Mouse (Mus musculus) heart, postnatal 0 days (tissue): Measurements from ENCODE around the gene Rbx1.

Experiments
- CTCF ChIP-seq: IDR thresholded peaks from 2 replicates; pipeline ENCODE4 v1.5.1; 2016; ENCODE audit warnings: antibody characterized with exemption, control low read depth, low read depth
- EP300 ChIP-seq: IDR thresholded peaks from 2 replicates; pipeline ENCODE4 v1.6.1; 2016; ENCODE audit warnings: antibody characterized with exemption, low read depth

- TF ChIP-seq CTCF (no peak), EP300 (no peak)
These were observed 40.8 kb upstream of the Rbx1 start for GRCm38 (mm10) chr15:81425311-81425710.
